Mouse (Mus musculus): Measurements from ENCODE around the gene Dcaf15.

Gene Dcaf15

GRCm38 (mm10) chr8:84067047-84067573, 37.5 kb downstream of the Dcaf15 start:
- DNase-seq (ENCODE audit: low read depth, low spot score), result peak; percentile 92

- peak; percentile 100 for DNase-seq (ENCODE audit: low read depth, low spot score)
Measured at GRCm38 (mm10) chr8:84066291-84066930, 38.2 kb downstream of the Dcaf15 start, which contains the start of gene Rfx1. TSS of gene Rfx1 (plus strand) at chr8:84066834.

DNA sequence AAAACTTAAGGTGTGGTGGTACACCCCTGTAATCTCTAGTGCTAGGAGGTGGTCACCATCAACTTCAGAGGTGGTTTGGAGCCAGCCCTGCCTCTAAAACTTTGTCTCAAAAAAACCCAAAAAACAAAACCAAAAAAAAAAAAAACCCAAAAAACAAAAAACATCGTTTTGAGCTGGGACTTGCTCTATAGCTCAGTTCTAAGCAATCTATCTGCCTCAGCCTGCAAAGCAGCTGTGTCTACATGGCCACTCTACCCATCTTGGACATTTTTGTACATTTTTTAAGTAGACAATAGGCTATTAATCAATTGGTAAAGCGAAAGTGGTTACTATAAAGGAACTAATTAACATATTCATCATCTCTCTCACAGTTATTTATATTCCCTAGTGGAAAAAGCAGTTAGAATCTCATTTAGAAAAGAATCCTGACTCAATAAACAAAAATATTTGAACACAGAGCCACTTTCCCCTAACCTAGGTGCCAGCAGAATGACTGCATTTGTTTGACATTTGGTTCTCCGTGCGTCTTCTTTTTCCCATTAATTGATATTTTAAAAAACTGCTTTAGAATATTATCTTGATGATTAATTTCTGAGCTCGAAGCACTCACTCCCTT, 39.0 kb downstream of the Dcaf15 start:
- no peak for DNase-seq (ENCODE audit: low read depth, low spot score)

DNA sequence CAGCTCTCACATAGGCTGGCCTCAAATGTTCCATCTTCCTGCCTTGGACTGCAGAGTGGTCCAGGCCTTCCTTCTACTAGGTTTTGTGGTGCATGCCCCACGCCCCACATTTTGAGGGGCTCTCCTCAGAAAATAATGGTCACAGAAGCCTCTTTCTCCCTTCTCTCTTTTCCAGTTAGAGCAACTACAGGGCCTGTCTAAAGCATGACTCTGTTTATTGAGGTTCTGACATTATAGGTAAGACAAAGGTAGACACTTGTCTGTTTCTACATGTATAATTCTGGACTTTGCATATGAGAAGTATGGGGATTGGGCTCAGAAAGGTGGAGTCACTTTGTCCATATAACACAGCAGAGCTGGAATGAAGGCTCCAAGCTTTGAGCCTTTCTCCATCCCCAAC, 39.5 kb downstream of the Dcaf15 start, which contains the start of gene Gm10643:
Gene Gm10643, minus strand, starts transcription at position 101 of the 400 bp plus-strand sequence.
- no peak for DNase-seq (ENCODE audit: low read depth, low spot score)

GRCm38 (mm10) chr8:84063861-84064610, 40.5 kb downstream of the Dcaf15 start:
- no peak for DNase-seq (ENCODE audit: low read depth, low spot score)

DNA sequence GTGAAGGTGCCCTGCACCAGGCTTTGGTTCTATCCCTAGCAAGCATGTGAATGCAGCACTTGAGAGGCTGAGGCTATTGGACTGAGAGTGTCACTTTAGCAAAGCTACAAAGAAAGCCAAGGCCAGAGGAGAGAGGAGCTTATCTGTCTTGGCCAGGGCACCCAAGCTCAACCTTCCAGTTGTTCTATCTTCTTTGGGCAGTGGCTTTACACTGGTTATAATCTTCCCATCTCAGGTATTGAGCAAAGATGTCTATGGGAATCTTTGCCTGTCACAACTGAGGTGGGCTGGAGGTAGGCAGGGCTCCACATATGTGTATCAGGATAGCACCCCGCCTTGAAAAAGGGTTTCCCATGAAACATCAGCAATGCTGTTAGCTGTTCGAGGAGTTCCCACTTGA, 44.3 kb downstream of the Dcaf15 start:
- no peak for DNase-seq (ENCODE audit: low read depth, low spot score)

- no peak for DNase-seq (ENCODE audit: low read depth, low spot score)
Measured at GRCm38 (mm10) chr8:84059226-84059625, 45.3 kb downstream of the Dcaf15 start.

- DNase-seq (ENCODE audit: low read depth, low spot score), result no peak
Measured at GRCm38 (mm10) chr8:84057827-84058226, 46.7 kb downstream of the Dcaf15 start.

- DNase-seq (ENCODE audit: low read depth, low spot score), result no peak
Measured at GRCm38 (mm10) chr8:84053229-84053628, 51.3 kb downstream of the Dcaf15 start.

- DNase-seq (ENCODE audit: low read depth, low spot score), result no peak
Measured at GRCm38 (mm10) chr8:84052746-84053145, 51.8 kb downstream of the Dcaf15 start.

- DNase-seq (ENCODE audit: low read depth, low spot score), result no peak
Measured at GRCm38 (mm10) chr8:84048171-84048570, 56.4 kb downstream of the Dcaf15 start.
